Mouse (Mus musculus): ENCODE measurements around the gene Rpl24. TPM values are rescaled to one million over a fixed set of nuclear protein-coding genes. Genes with fewer than 3 reads are reported as not detected.

The Rpl24 gene
- polyA plus RNA-seq, 1 experiment from 2014 or later, result 346 TPM

DNA sequence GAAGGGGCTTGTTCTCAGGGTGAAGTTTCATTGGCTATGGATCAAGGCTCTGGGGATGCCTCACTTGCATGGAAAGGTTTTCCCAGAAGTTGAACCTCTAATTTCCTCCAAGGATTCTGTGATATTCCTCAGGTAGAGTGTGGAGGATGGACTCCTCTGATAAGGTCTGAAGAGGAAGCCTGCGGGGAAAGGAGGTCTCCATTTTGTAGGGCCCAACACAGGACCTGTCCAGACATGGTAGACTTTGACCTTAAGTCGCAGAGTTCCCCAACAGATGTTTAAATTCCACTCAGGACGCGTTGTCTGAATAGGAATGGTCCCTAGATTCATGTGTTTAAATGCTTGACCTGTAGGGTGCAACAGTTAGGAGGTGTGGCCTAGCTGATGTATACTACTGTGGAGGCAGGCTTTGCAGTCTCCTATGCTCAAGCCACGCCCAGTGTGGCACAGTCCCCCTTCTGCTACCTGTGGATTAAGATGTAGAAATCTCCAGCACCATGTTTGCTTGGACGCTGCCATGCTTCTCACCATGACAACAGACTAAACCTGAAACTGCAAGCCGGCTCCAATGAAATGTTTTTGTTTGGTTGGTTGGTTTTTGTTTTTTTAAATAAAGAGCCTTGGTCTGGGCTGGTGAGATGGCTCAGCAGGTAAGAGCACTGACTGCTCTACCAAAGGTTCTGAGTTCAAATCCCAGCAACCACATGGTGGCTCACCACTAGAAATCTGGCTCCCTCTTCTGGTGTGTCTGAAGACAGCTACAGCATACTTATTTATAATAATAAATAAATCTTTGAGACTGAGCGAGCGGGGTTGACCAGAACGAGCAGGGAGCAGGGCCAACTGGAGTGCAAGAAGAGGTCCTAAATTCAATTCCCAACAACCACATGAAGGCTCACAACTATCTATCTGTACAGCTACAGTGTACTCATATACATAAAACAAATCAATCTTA, 47.0 kb downstream of the Rpl24 start:
- Histone ChIP-seq H3K36me3 (replicated peaks) (peaks cover 58% of the 10 kb centered on the region), H3K27me3 (no peaks in the 10 kb centered on the region), H3K9me3 (replicated peaks) (no peaks in the 10 kb centered on the region), H3K9ac (no peak overlapping the region), H3K4me3 (replicated peaks) (no peak overlapping the region), H3K4me1 (replicated peaks) (no peaks in the 10 kb centered on the region), H3K27ac (replicated peaks) (no peak overlapping the region), H3K4me2 (no peak overlapping the region)
- WGBS (ENCODE audit: insufficient replicate concordance), result 86% methylated on average over 10 of the region's 10 CpGs
- no peak for ATAC-seq (ENCODE audit: insufficient read depth)

- H3K9me3 ChIP-seq (replicated peaks), result no peaks in the 10 kb centered on the region
- H3K36me3 ChIP-seq (replicated peaks), result peaks cover 63% of the 10 kb centered on the region
- H3K4me2 ChIP-seq, result no peak overlapping the region
- WGBS (ENCODE audit: insufficient replicate concordance), result 76% methylated on average over 7 of the region's 7 CpGs
- H3K9ac ChIP-seq, result no peak overlapping the region
- no peak overlapping the region for H3K27ac ChIP-seq (replicated peaks)
- no peaks in the 10 kb centered on the region for H3K27me3 ChIP-seq
- no peak for ATAC-seq (ENCODE audit: insufficient read depth)
- H3K4me1 ChIP-seq (replicated peaks), result no peaks in the 10 kb centered on the region
- H3K4me3 ChIP-seq (replicated peaks), result no peak overlapping the region
Measured at GRCm38 (mm10) chr16:56014076-56014475, 48.0 kb downstream of the Rpl24 start.

DNA sequence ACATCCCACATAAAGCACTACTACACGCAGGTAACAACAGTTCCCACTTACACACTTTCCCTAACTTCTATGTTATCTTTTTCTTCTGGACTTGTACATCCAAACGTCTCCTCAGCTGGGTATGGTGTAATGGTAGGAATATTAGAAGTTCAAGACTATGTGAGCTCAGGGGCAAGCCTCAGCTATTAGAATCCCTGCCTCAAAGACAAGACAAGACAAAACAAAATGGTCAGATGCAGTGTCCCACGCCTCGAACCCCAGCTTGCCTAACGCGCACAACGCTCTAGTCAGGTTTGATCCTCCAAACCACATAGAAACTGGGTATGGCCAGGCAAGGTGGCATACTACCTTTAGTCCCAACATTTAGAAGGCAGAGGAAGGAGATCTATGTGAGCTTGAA, 53.6 kb downstream of the Rpl24 start:
- no peak for ATAC-seq (ENCODE audit: insufficient read depth)
- Histone ChIP-seq H3K36me3 (replicated peaks) (peaks cover 66% of the 10 kb centered on the region), H3K4me1 (replicated peaks) (no peaks in the 10 kb centered on the region), H3K9ac (no peak overlapping the region), H3K27me3 (no peaks in the 10 kb centered on the region), H3K9me3 (replicated peaks) (no peaks in the 10 kb centered on the region), H3K4me2 (no peak overlapping the region), H3K27ac (replicated peaks) (no peak overlapping the region), H3K4me3 (replicated peaks) (no peak overlapping the region)
- 92% methylated on average over 7 of the region's 7 CpGs for WGBS (ENCODE audit: insufficient replicate concordance)

Other genes starting within 250 kb of the Rpl24 start
- gene Nfkbiz, start 127.4 kb upstream of the Rpl24 start, polyA plus RNA-seq (2015; fragmentation: Nextera tagmentation; extraction: Ambion mirVana), result 1.8 and 2.1 TPM in 2 replicates
- gene Nxpe3, start 71.0 kb upstream of the Rpl24 start, polyA plus RNA-seq (2015; fragmentation: Nextera tagmentation; extraction: Ambion mirVana), result 0.43 and 0.44 TPM in 2 replicates
- gene Cep97, start 31.4 kb upstream of the Rpl24 start, polyA plus RNA-seq (2015; fragmentation: Nextera tagmentation; extraction: Ambion mirVana), result 3.5 and 3.9 TPM in 2 replicates
- 8.7 and 10.1 TPM in 2 replicates for gene Zbtb11, start 7.6 kb downstream of the Rpl24 start, polyA plus RNA-seq (2015; fragmentation: Nextera tagmentation; extraction: Ambion mirVana)
- gene Pcnp, start 63.5 kb downstream of the Rpl24 start, polyA plus RNA-seq (2015; fragmentation: Nextera tagmentation; extraction: Ambion mirVana), result 85.2 and 93.7 TPM in 2 replicates
- 12.7 and 12.9 TPM in 2 replicates for gene Trmt10c, start 71.5 kb downstream of the Rpl24 start, polyA plus RNA-seq (2015; fragmentation: Nextera tagmentation; extraction: Ambion mirVana)
- gene Senp7, start 82.1 kb downstream of the Rpl24 start, polyA plus RNA-seq (2015; fragmentation: Nextera tagmentation; extraction: Ambion mirVana), result 16.3 and 18.9 TPM in 2 replicates
- gene Impg2, start 238.0 kb downstream of the Rpl24 start, polyA plus RNA-seq (2015; fragmentation: Nextera tagmentation; extraction: Ambion mirVana), result 0.12 and 0.14 TPM in 2 replicates

Data from liver, embryonic 15.5 days (tissue).